Mouse (Mus musculus) neutrophil, adult 5-6 weeks (primary cell): ENCODE results near the gene Nop9. TPM values are rescaled to one million over a fixed set of nuclear protein-coding genes. Genes with fewer than 3 reads are reported as not detected.

Source experiments
- ATAC-seq: fragments of 151-379, 151-347 bp; 2 replicates; pipeline ENCODE4 v1.8.0; 2017; ENCODE audit warnings: mild to moderate bottlenecking, moderate TSS enrichment; ENCODE audit not compliant: insufficient number of reproducible peaks, poor library complexity, low FRiP score, severe bottlenecking; ENCODE audit errors: extremely low read depth
- total RNA-seq: library from RNA; stranded (forward); fragments of 200-1000 nt; gene quantifications from 2 replicates; pipeline ENCODE4 v1.2.3, GENCODE M21; 2017

Nop9 gene
- total RNA-seq, 1 experiment from 2014 or later, result 12.1 TPM

GRCm38 (mm10) chr14:55763166-55763565 is 17.7 kb downstream of the Nop9 start:
- ATAC-seq, result no peak

- ATAC-seq, result peak; percentile 14; the same call in 1 of the 2 replicates
Measured at GRCm38 (mm10) chr14:55765696-55766095, 20.2 kb downstream of the Nop9 start, which contains the start of gene Ltb4r1. Gene Ltb4r1, plus strand, starts transcription at chr14:55765962.

GRCm38 (mm10) chr14:55767519-55768414 is 22.3 kb downstream of the Nop9 start:
- peak; percentile 53 for ATAC-seq

- no peak for ATAC-seq
Measured at GRCm38 (mm10) chr14:55768555-55768954, 23.1 kb downstream of the Nop9 start.

GRCm38 (mm10) chr14:55769087-55769703 is 23.7 kb downstream of the Nop9 start:
- no peak for ATAC-seq

- ATAC-seq, result no peak
Measured at GRCm38 (mm10) chr14:55776711-55777110, 31.2 kb downstream of the Nop9 start.

- no peak for ATAC-seq
Measured at GRCm38 (mm10) chr14:55777176-55777575, 31.7 kb downstream of the Nop9 start.

- no peak for ATAC-seq
Measured at GRCm38 (mm10) chr14:55777806-55778205, 32.3 kb downstream of the Nop9 start.

GRCm38 (mm10) chr14:55778686-55779085 is 33.2 kb downstream of the Nop9 start:
- ATAC-seq, result no peak

GRCm38 (mm10) chr14:55779656-55780055 is 34.2 kb downstream of the Nop9 start:
- no peak for ATAC-seq

GRCm38 (mm10) chr14:55780736-55781135 is 35.2 kb downstream of the Nop9 start:
- no peak for ATAC-seq

- ATAC-seq, result peak; percentile 82
Measured at GRCm38 (mm10) chr14:55781310-55781709, 35.8 kb downstream of the Nop9 start.

- no peak for ATAC-seq
Measured at GRCm38 (mm10) chr14:55782361-55782960, 37.0 kb downstream of the Nop9 start.

GRCm38 (mm10) chr14:55783171-55783957 is 37.9 kb downstream of the Nop9 start:
- no peak for ATAC-seq

- ATAC-seq, result no peak
Measured at GRCm38 (mm10) chr14:55783958-55784235, 38.4 kb downstream of the Nop9 start, which contains the start of gene Adcy4. Gene Adcy4, minus strand, starts transcription at chr14:55784095.

- no peak for ATAC-seq
Measured at GRCm38 (mm10) chr14:55785195-55785594, 39.7 kb downstream of the Nop9 start.

- no peak for ATAC-seq
Measured at GRCm38 (mm10) chr14:55787731-55788130, 42.2 kb downstream of the Nop9 start.

- peak; percentile 56 for ATAC-seq
Measured at GRCm38 (mm10) chr14:55788256-55789050, 43.0 kb downstream of the Nop9 start, which contains the start of gene Ripk3. Gene Ripk3, minus strand, starts transcription at chr14:55788865.
